Mouse (Mus musculus): ENCODE data around the gene Klk10.

Gene Klk10

GRCm38 (mm10) chr7:43780746-43781145 is at the start of gene Klk10:
TSS of gene Klk10 (plus strand) at chr7:43781035.
- DNase-seq = no peak

GRCm38 (mm10) chr7:43747788-43748187 is 33.0 kb upstream of the Klk10 start:
- no peak for DNase-seq

GRCm38 (mm10) chr7:43752806-43753205 is 28.0 kb upstream of the Klk10 start:
- no peak for DNase-seq

- no peak for DNase-seq
Measured at GRCm38 (mm10) chr7:43766484-43766883, 14.4 kb upstream of the Klk10 start.

GRCm38 (mm10) chr7:43768597-43768996 is 12.2 kb upstream of the Klk10 start, which contains the start of gene Klk12:
TSS of gene Klk12 (plus strand) at chr7:43768897.
- no peak for DNase-seq

GRCm38 (mm10) chr7:43769636-43770035 is 11.2 kb upstream of the Klk10 start:
- no peak for DNase-seq

GRCm38 (mm10) chr7:43770701-43771100 is 10.1 kb upstream of the Klk10 start:
- DNase-seq = no peak

GRCm38 (mm10) chr7:43771916-43772315 is 8.9 kb upstream of the Klk10 start:
- DNase-seq = no peak

- DNase-seq = no peak
Measured at GRCm38 (mm10) chr7:43772901-43773300, 7.9 kb upstream of the Klk10 start.

- no peak for DNase-seq
Measured at GRCm38 (mm10) chr7:43774364-43774763, 6.5 kb upstream of the Klk10 start, which contains the start of gene Klk11. TSS of gene Klk11 (plus strand) at chr7:43774604.

- no peak for DNase-seq
Measured at GRCm38 (mm10) chr7:43774802-43775201, 6.0 kb upstream of the Klk10 start.

- no peak for DNase-seq
Measured at GRCm38 (mm10) chr7:43775311-43776057, 5.4 kb upstream of the Klk10 start.

- no peak for DNase-seq
Measured at GRCm38 (mm10) chr7:43776506-43776905, 4.3 kb upstream of the Klk10 start.

GRCm38 (mm10) chr7:43777423-43777822 is 3.4 kb upstream of the Klk10 start:
- no peak for DNase-seq

GRCm38 (mm10) chr7:43778176-43778970 is 2.5 kb upstream of the Klk10 start:
- DNase-seq = no peak

- no peak for DNase-seq
Measured at GRCm38 (mm10) chr7:43780241-43780640, 594 bp upstream of the Klk10 start.

- DNase-seq = no peak
Measured at GRCm38 (mm10) chr7:43781541-43781940, 706 bp downstream of the Klk10 start.

GRCm38 (mm10) chr7:43782275-43783265 is 1.7 kb downstream of the Klk10 start:
- peak; percentile 85 for DNase-seq

GRCm38 (mm10) chr7:43785286-43785685 is 4.5 kb downstream of the Klk10 start:
- no peak for DNase-seq

- no peak for DNase-seq
Measured at GRCm38 (mm10) chr7:43788096-43788495, 7.3 kb downstream of the Klk10 start.

GRCm38 (mm10) chr7:43789295-43789694 is 8.5 kb downstream of the Klk10 start:
- DNase-seq = no peak

GRCm38 (mm10) chr7:43791591-43791990 is 10.8 kb downstream of the Klk10 start, which contains the start of gene Klk9:
TSS of gene Klk9 (plus strand) at chr7:43791891.
- DNase-seq = no peak

- DNase-seq = no peak
Measured at GRCm38 (mm10) chr7:43796355-43796754, 15.5 kb downstream of the Klk10 start.

Measured in right cerebral cortex, postnatal 4 days (tissue).